Mouse (Mus musculus) frontal cortex, postnatal 14 days (tissue): ENCODE data around the gene Vav2.

Source experiments
- DNase-seq, 2 experiments: peaks; one replicate each; pipeline ENCODE4 v3.0.0; 2022; ENCODE audit warnings: low spot score in 2 of 2

Gene Vav2

GRCm38 (mm10) chr2:27410518-27411140, 16.2 kb downstream of the Vav2 start:
- DNase-seq: no peak

- DNase-seq: no peak
These were observed 18.6 kb downstream of the Vav2 start for GRCm38 (mm10) chr2:27408194-27408593.

GRCm38 (mm10) chr2:27406928-27407327, 19.9 kb downstream of the Vav2 start:
- no peak for DNase-seq

GRCm38 (mm10) chr2:27405094-27405884, 21.5 kb downstream of the Vav2 start:
- DNase-seq: no peak

- DNase-seq: no peak
These were observed 22.3 kb downstream of the Vav2 start for GRCm38 (mm10) chr2:27404375-27405093.

GRCm38 (mm10) chr2:27401544-27401943, 25.3 kb downstream of the Vav2 start:
- DNase-seq: no peak

- no peak for DNase-seq
These were observed 26.8 kb downstream of the Vav2 start for GRCm38 (mm10) chr2:27400083-27400482.

GRCm38 (mm10) chr2:27396656-27397440, 30.0 kb downstream of the Vav2 start:
- no peak for DNase-seq

GRCm38 (mm10) chr2:27394158-27394832, 32.5 kb downstream of the Vav2 start:
- DNase-seq: no peak

- DNase-seq: no peak
These were observed 34.6 kb downstream of the Vav2 start for GRCm38 (mm10) chr2:27392278-27392677.

- no peak for DNase-seq
These were observed 36.1 kb downstream of the Vav2 start for GRCm38 (mm10) chr2:27390775-27391174.

GRCm38 (mm10) chr2:27390325-27390724, 36.5 kb downstream of the Vav2 start:
- DNase-seq: no peak

- DNase-seq: no peak
These were observed 37.3 kb downstream of the Vav2 start for GRCm38 (mm10) chr2:27389272-27390162.

GRCm38 (mm10) chr2:27387209-27387608, 39.6 kb downstream of the Vav2 start:
- no peak for DNase-seq

- no peak for DNase-seq
These were observed 45.1 kb downstream of the Vav2 start for GRCm38 (mm10) chr2:27381698-27382097.

GRCm38 (mm10) chr2:27381254-27381653, 45.6 kb downstream of the Vav2 start:
- DNase-seq: no peak

- no peak for DNase-seq
These were observed 49.0 kb downstream of the Vav2 start for GRCm38 (mm10) chr2:27377876-27378275.

GRCm38 (mm10) chr2:27377164-27377563, 49.7 kb downstream of the Vav2 start:
- DNase-seq: no peak

GRCm38 (mm10) chr2:27375141-27375540, 51.7 kb downstream of the Vav2 start:
- no peak for DNase-seq

GRCm38 (mm10) chr2:27373349-27373748, 53.5 kb downstream of the Vav2 start:
- DNase-seq: no peak
